Mouse (Mus musculus) hindbrain, embryonic 10.5 days (tissue): ENCODE results near the gene Cyth3. TPM values are rescaled to one million over a fixed set of nuclear protein-coding genes. Genes with fewer than 3 reads are reported as not detected.
A peak's percentile ranks its signal among the peaks of the same experiment; 100 is the strongest.

Source experiments
- DNase-seq: peaks from one replicate; pipeline ENCODE4 v3.0.0-alpha.2; 2017; ENCODE audit warnings: low spot score
- H3K27ac ChIP-seq: fragments of 300-500 bp; sonication (generic); 2 replicates; pipeline ENCODE4 v1.5.1; 2016; ENCODE audit warnings: mild to moderate bottlenecking, moderate library complexity
- H3K27me3 ChIP-seq: fragments of 300-500 bp; sonication (generic); 2 replicates; pipeline ENCODE4 v1.6.1; 2016; ENCODE audit warnings: mild to moderate bottlenecking; ENCODE audit not compliant: poor library complexity, insufficient read depth, severe bottlenecking
- H3K36me3 ChIP-seq: fragments of 300-500 bp; sonication (generic); 2 replicates; pipeline ENCODE4 v1.6.1; 2016; ENCODE audit warnings: mild to moderate bottlenecking, moderate library complexity
- H3K4me1 ChIP-seq: fragments of 300-500 bp; sonication (generic); replicated peaks from 2 replicates; pipeline ENCODE4 v1.6.1; 2016; ENCODE audit warnings: mild to moderate bottlenecking
- H3K4me3 ChIP-seq: fragments of 300-500 bp; sonication (generic); 2 replicates; pipeline ENCODE4 v1.5.1; 2016; ENCODE audit warnings: mild to moderate bottlenecking, moderate library complexity
- H3K9me3 ChIP-seq: fragments of 300-500 bp; sonication (generic); 2 replicates; pipeline ENCODE4 v1.6.1; 2016; ENCODE audit warnings: mild to moderate bottlenecking, moderate library complexity
- WGBS: fragments of 180-500 bp; shearing (Covaris S2); methylation state at CpG from one replicate; pipeline ENCODE4 v1.1.7; 2016; 5-methylcytosine and 5-hydroxymethylcytosine counted together
- polyA plus RNA-seq: library from polyadenylated mRNA; unstranded; fragments of >200 nt; fragmentation: Nextera tagmentation; extraction: Ambion mirVana; gene quantifications from 2 replicates; pipeline ENCODE4 v1.2.1, GENCODE M21; 2016

Cyth3 gene
- polyA plus RNA-seq, 1 experiment from 2014 or later: 36.4 TPM

GRCm38 (mm10) chr5:143712011-143712800, 90.0 kb downstream of the Cyth3 start:
- no peak overlapping the region for H3K4me3 ChIP-seq
- no peaks in the 10 kb centered on the region for H3K27me3 ChIP-seq
- WGBS: 89% methylated on average over 14 of the region's 14 CpGs
- H3K36me3 ChIP-seq: peaks cover 100% of the 10 kb centered on the region
- DNase-seq: no peak
- H3K27ac ChIP-seq: no peak overlapping the region
- no peaks in the 10 kb centered on the region for H3K9me3 ChIP-seq
- H3K4me1 ChIP-seq: no peaks in the 10 kb centered on the region; the same call in 1 of the 2 replicates

- 96% methylated on average over 7 of the region's 7 CpGs for WGBS
- no peak for DNase-seq
- Histone ChIP-seq H3K36me3 (peaks cover 100% of the 10 kb centered on the region), H3K27ac (no peak overlapping the region), H3K4me3 (no peak overlapping the region), H3K9me3 (no peaks in the 10 kb centered on the region), H3K4me1 (no peaks in the 10 kb centered on the region), H3K27me3 (no peaks in the 10 kb centered on the region)
Measured at GRCm38 (mm10) chr5:143721962-143722361, 99.7 kb downstream of the Cyth3 start.

GRCm38 (mm10) chr5:143730915-143731314, 108.7 kb downstream of the Cyth3 start:
- Histone ChIP-seq H3K27me3 (no peaks in the 10 kb centered on the region), H3K4me3 (peak overlapping the region; percentile 93), H3K36me3 (peaks cover 22% of the 10 kb centered on the region), H3K4me1 (peaks cover 22% of the 10 kb centered on the region), H3K9me3 (no peaks in the 10 kb centered on the region), H3K27ac (peak overlapping the region; percentile 96; the same call in 1 of the 2 replicates)
- WGBS: 17% methylated on average over 6 of the region's 6 CpGs
- DNase-seq: no peak

- H3K36me3 ChIP-seq: peaks cover 15% of the 10 kb centered on the region
- H3K4me3 ChIP-seq: peak overlapping the region; percentile 93
- H3K4me1 ChIP-seq: peaks cover 22% of the 10 kb centered on the region
- no peaks in the 10 kb centered on the region for H3K27me3 ChIP-seq
- peak; percentile 35 for DNase-seq
- peak overlapping the region; percentile 96 for H3K27ac ChIP-seq
- WGBS: under 1% methylated on average over 76 of the region's 82 CpGs
- no peaks in the 10 kb centered on the region for H3K9me3 ChIP-seq
Measured at GRCm38 (mm10) chr5:143731483-143732112, 109.4 kb downstream of the Cyth3 start.

- Histone ChIP-seq H3K27me3 (no peaks in the 10 kb centered on the region), H3K4me1 (peaks cover 22% of the 10 kb centered on the region), H3K27ac (peak within 1 kb of the TSS; percentile 96), H3K9me3 (no peaks in the 10 kb centered on the region), H3K36me3 (peaks cover 8% of the 10 kb centered on the region), H3K4me3 (peak within 1 kb of the TSS; percentile 93)
- under 1% methylated on average over 82 of the region's 82 CpGs for WGBS
- peak; percentile 94 for DNase-seq
Measured at GRCm38 (mm10) chr5:143732180-143732891, 110.1 kb downstream of the Cyth3 start, which contains the start of gene Usp42. TSS of gene Usp42 (minus strand) at chr5:143732280.

- 57% methylated on average over 2 of the region's 2 CpGs for WGBS
- peaks cover 18% of the 10 kb centered on the region for H3K4me1 ChIP-seq
- no peaks in the 10 kb centered on the region for H3K36me3 ChIP-seq
- H3K9me3 ChIP-seq: no peaks in the 10 kb centered on the region
- DNase-seq: no peak
- H3K4me3 ChIP-seq: no peak overlapping the region
- peaks cover 24% of the 10 kb centered on the region; the same call in 1 of the 2 replicates for H3K27me3 ChIP-seq
- no peak overlapping the region for H3K27ac ChIP-seq
Measured at GRCm38 (mm10) chr5:143749630-143750208, 127.5 kb downstream of the Cyth3 start.

- H3K4me3 ChIP-seq: no peak overlapping the region
- no peak overlapping the region for H3K27ac ChIP-seq
- 91% methylated on average over 9 of the region's 9 CpGs for WGBS
Measured at GRCm38 (mm10) chr5:143755529-143756141, 133.4 kb downstream of the Cyth3 start.

GRCm38 (mm10) chr5:143757755-143758443, 135.7 kb downstream of the Cyth3 start:
- H3K9me3 ChIP-seq: no peaks in the 10 kb centered on the region
- H3K4me1 ChIP-seq: peaks cover 19% of the 10 kb centered on the region
- H3K27ac ChIP-seq: peak overlapping the region; percentile 80
- 26% methylated on average over 28 of the region's 28 CpGs for WGBS
- H3K36me3 ChIP-seq: no peaks in the 10 kb centered on the region
- peaks cover 10% of the 10 kb centered on the region for H3K27me3 ChIP-seq
- peak; percentile 88 for DNase-seq
- peak overlapping the region; percentile 56 for H3K4me3 ChIP-seq

More at GRCm38 (mm10) chr5:143755529-143756141, 133.4 kb downstream of the Cyth3 start:
- Histone ChIP-seq H3K4me1 (peaks cover 19% of the 10 kb centered on the region), H3K27me3 (peaks cover 15% of the 10 kb centered on the region), H3K9me3 (no peaks in the 10 kb centered on the region), H3K36me3 (no peaks in the 10 kb centered on the region)
- DNase-seq: no peak

GRCm38 (mm10) chr5:143759554-143759953, 137.3 kb downstream of the Cyth3 start:
- 87% methylated on average over 8 of the region's 8 CpGs for WGBS
- peaks cover 19% of the 10 kb centered on the region for H3K4me1 ChIP-seq
- peaks cover 2% of the 10 kb centered on the region; the same call in 1 of the 2 replicates for H3K27me3 ChIP-seq
- H3K27ac ChIP-seq: no peak overlapping the region
- H3K36me3 ChIP-seq: peaks cover 5% of the 10 kb centered on the region; the same call in 1 of the 2 replicates
- no peak for DNase-seq
- H3K4me3 ChIP-seq: peak overlapping the region; percentile 56; the same call in 1 of the 2 replicates
- H3K9me3 ChIP-seq: no peaks in the 10 kb centered on the region
